Mouse (Mus musculus): ENCODE data around the gene Marveld2. TPM values are rescaled to one million over a fixed set of nuclear protein-coding genes. Genes with fewer than 3 reads are reported as not detected.

Marveld2 gene
- 4.5 and 5.3 TPM in 2 replicates for polyA plus RNA-seq (2012; rRNA removed)

- no peaks in the 10 kb centered on the region for H3K27me3 ChIP-seq (ENCODE audit: control insufficient read depth, insufficient read depth, low read length)
- peak within 1 kb of the TSS; percentile 85 for H3K4me3 ChIP-seq (ENCODE audit: extremely low read depth, insufficient read depth, insufficient read length)
- peaks cover 5% of the 10 kb centered on the region for H3K4me1 ChIP-seq (ENCODE audit: control insufficient read depth, insufficient read depth, insufficient read length)
- H3K36me3 ChIP-seq (ENCODE audit: control insufficient read depth, insufficient read depth, low read length), result peaks cover 16% of the 10 kb centered on the region
- WGBS, result 7% methylated on average over 74 of the region's 77 CpGs
- H3K27ac ChIP-seq (ENCODE audit: insufficient read depth, low read length), result peak within 1 kb of the TSS; percentile 62
- peak; percentile 14 to 66 for DNase-seq (ENCODE audit: low read depth in 1 of 2, low spot score in 2 of 2)
- TF ChIP-seq CTCF (IDR thresholded peaks at IDR 0.05; ENCODE audit: extremely low read depth, insufficient read depth, insufficient read length, insufficient replicate concordance), result no peak
- TF ChIP-seq POLR2A (IDR thresholded peaks at IDR 0.05; ENCODE audit: low read depth, low read length), result no peak
These were observed at the start of gene Marveld2 for GRCm38 (mm10) chr13:100616181-100617087. Gene Marveld2 (minus strand): TSS chr13:100616971.

- DNase-seq (ENCODE audit: low read depth in 1 of 2, low spot score in 2 of 2), result peak; percentile 37 to 52
- H3K36me3 ChIP-seq (ENCODE audit: control insufficient read depth, insufficient read depth, low read length), result peaks cover 5% of the 10 kb centered on the region; the same call in 1 of the 2 replicates
These were observed 43.2 kb upstream of the Marveld2 start for GRCm38 (mm10) chr13:100659864-100660456.

GRCm38 (mm10) chr13:100658091-100658490 is 41.3 kb upstream of the Marveld2 start:
- 90% methylated on average over 5 of the region's 5 CpGs for WGBS
- peaks cover 5% of the 10 kb centered on the region; the same call in 1 of the 2 replicates for H3K36me3 ChIP-seq (ENCODE audit: control insufficient read depth, insufficient read depth, low read length)
- H3K27me3 ChIP-seq (ENCODE audit: control insufficient read depth, insufficient read depth, low read length), result no peaks in the 10 kb centered on the region

More at GRCm38 (mm10) chr13:100659864-100660456, 43.2 kb upstream of the Marveld2 start:
- H3K4me1 ChIP-seq (ENCODE audit: control insufficient read depth, insufficient read depth, insufficient read length), result no peaks in the 10 kb centered on the region
- no peaks in the 10 kb centered on the region for H3K27me3 ChIP-seq (ENCODE audit: control insufficient read depth, insufficient read depth, low read length)
- TF ChIP-seq POLR2A (IDR thresholded peaks at IDR 0.05; ENCODE audit: low read depth, low read length), result no peak
- TF ChIP-seq CTCF (IDR thresholded peaks at IDR 0.05; ENCODE audit: extremely low read depth, insufficient read depth, insufficient read length, insufficient replicate concordance), result peak; percentile 55; the same call in 1 of the 2 replicates
- WGBS, result 29% methylated on average over 4 of the region's 4 CpGs
- H3K4me3 ChIP-seq (ENCODE audit: extremely low read depth, insufficient read depth, insufficient read length), result no peak overlapping the region
- no peak overlapping the region for H3K27ac ChIP-seq (ENCODE audit: insufficient read depth, low read length)

GRCm38 (mm10) chr13:100651439-100652186 is 34.8 kb upstream of the Marveld2 start, which contains the start of gene Taf9:
Gene Taf9 (plus strand): TSS chr13:100651579.
- Histone ChIP-seq H3K27ac (ENCODE audit: insufficient read depth, low read length) (peak within 1 kb of the TSS; percentile 97), H3K4me3 (ENCODE audit: extremely low read depth, insufficient read depth, insufficient read length) (peak within 1 kb of the TSS; percentile 88), H3K36me3 (ENCODE audit: control insufficient read depth, insufficient read depth, low read length) (peaks cover 6% of the 10 kb centered on the region; the same call in 1 of the 2 replicates), H3K4me1 (ENCODE audit: control insufficient read depth, insufficient read depth, insufficient read length) (peaks cover 10% of the 10 kb centered on the region), H3K27me3 (ENCODE audit: control insufficient read depth, insufficient read depth, low read length) (no peaks in the 10 kb centered on the region)
- WGBS, result under 1% methylated on average over 52 of the region's 63 CpGs
- TF ChIP-seq CTCF (IDR thresholded peaks at IDR 0.05; ENCODE audit: extremely low read depth, insufficient read depth, insufficient read length, insufficient replicate concordance), result no peak
- no peak for TF ChIP-seq POLR2A (IDR thresholded peaks at IDR 0.05; ENCODE audit: low read depth, low read length)
- no peak for DNase-seq (ENCODE audit: low read depth in 1 of 2, low spot score in 2 of 2)

More at GRCm38 (mm10) chr13:100658091-100658490, 41.3 kb upstream of the Marveld2 start:
- DNase-seq (ENCODE audit: low read depth in 1 of 2, low spot score in 2 of 2), result no peak
- Histone ChIP-seq H3K4me3 (ENCODE audit: extremely low read depth, insufficient read depth, insufficient read length) (no peak overlapping the region), H3K27ac (ENCODE audit: insufficient read depth, low read length) (no peak overlapping the region), H3K4me1 (ENCODE audit: control insufficient read depth, insufficient read depth, insufficient read length) (no peaks in the 10 kb centered on the region)
- no peak for TF ChIP-seq POLR2A (IDR thresholded peaks at IDR 0.05; ENCODE audit: low read depth, low read length)
- TF ChIP-seq CTCF (IDR thresholded peaks at IDR 0.05; ENCODE audit: extremely low read depth, insufficient read depth, insufficient read length, insufficient replicate concordance), result no peak

- DNase-seq (ENCODE audit: low read depth in 1 of 2, low spot score in 2 of 2), result peak; percentile 88 to 92
- TF ChIP-seq CTCF (IDR thresholded peaks at IDR 0.05; ENCODE audit: extremely low read depth, insufficient read depth, insufficient read length, insufficient replicate concordance), result no peak
- TF ChIP-seq POLR2A (IDR thresholded peaks at IDR 0.05; ENCODE audit: low read depth, low read length), result peak; percentile 45; the same call in 1 of the 2 replicates
- Histone ChIP-seq H3K4me3 (ENCODE audit: extremely low read depth, insufficient read depth, insufficient read length) (peak within 1 kb of the TSS; percentile 88), H3K27me3 (ENCODE audit: control insufficient read depth, insufficient read depth, low read length) (no peaks in the 10 kb centered on the region), H3K27ac (ENCODE audit: insufficient read depth, low read length) (peak within 1 kb of the TSS; percentile 97), H3K4me1 (ENCODE audit: control insufficient read depth, insufficient read depth, insufficient read length) (peaks cover 10% of the 10 kb centered on the region), H3K36me3 (ENCODE audit: control insufficient read depth, insufficient read depth, low read length) (peaks cover 7% of the 10 kb centered on the region; the same call in 1 of the 2 replicates)
- WGBS, result under 1% methylated on average over 73 of the region's 73 CpGs
These were observed 34.0 kb upstream of the Marveld2 start, which contains the start of the genes Ak6 and Rad17 for GRCm38 (mm10) chr13:100650550-100651438. Gene Ak6 (plus strand): TSS chr13:100650979. Gene Rad17 (minus strand): TSS chr13:100651051.
